Mouse (Mus musculus) megakaryocyte, embryonic 14.5 days (primary cell): ENCODE measurements at regions not wholly inside any gene's neighbourhood (a gene's known extent, or its start where the extent isn't known, plus 50 kb on each side); places are given as distances from the start of the nearest gene placed in this dataset.

Experiments
- H3K27me3 ChIP-seq: replicated peaks from 2 replicates; pipeline ENCODE3; 2012; ENCODE audit warnings: inconsistent platforms
- H3K36me3 ChIP-seq: replicated peaks from 2 replicates; pipeline ENCODE3; 2012; ENCODE audit warnings: low read length, inconsistent platforms, mixed read lengths
- H3K4me1 ChIP-seq: 2 replicates; pipeline ENCODE4 v1.6.1; 2012; ENCODE audit warnings: inconsistent platforms
- H3K4me3 ChIP-seq: replicated peaks from 2 replicates; pipeline ENCODE3; 2012; ENCODE audit warnings: moderate library complexity, mild to moderate bottlenecking, inconsistent platforms
- H3K9me3 ChIP-seq: 2 replicates; pipeline ENCODE4 v1.6.1; 2012; ENCODE audit warnings: inconsistent platforms
- FLI1 ChIP-seq: IDR thresholded peaks from 2 replicates; pipeline ENCODE4 v1.6.1; 2012; ENCODE audit warnings: low read length, inconsistent platforms, mixed read lengths
- GATA1 ChIP-seq: IDR thresholded peaks from 3 replicates; pipeline ENCODE4 v1.6.1; 2012; ENCODE audit warnings: mixed read lengths, low read length, inconsistent platforms, borderline replicate concordance

GRCm38 (mm10) chr4:71663397-71663796 lies 94.4 kb downstream of the Gm11232 start:
- no peaks in the 10 kb centered on the region for H3K9me3 ChIP-seq
- no peaks in the 10 kb centered on the region for H3K4me1 ChIP-seq
- no peak overlapping the region for H3K4me3 ChIP-seq
- H3K27me3 ChIP-seq = no peaks in the 10 kb centered on the region
- no peaks in the 10 kb centered on the region for H3K36me3 ChIP-seq
- TF ChIP-seq GATA1 = no peak
- TF ChIP-seq FLI1 = no peak

GRCm38 (mm10) chr4:71640521-71640920 lies 117.2 kb downstream of the Gm11232 start:
- Histone ChIP-seq H3K4me1 (no peaks in the 10 kb centered on the region), H3K36me3 (no peaks in the 10 kb centered on the region), H3K4me3 (no peak overlapping the region), H3K9me3 (peaks cover 11% of the 10 kb centered on the region; the same call in 1 of the 2 replicates), H3K27me3 (no peaks in the 10 kb centered on the region)
- no peak for TF ChIP-seq FLI1
- TF ChIP-seq GATA1 = no peak

- Histone ChIP-seq H3K4me3 (no peak overlapping the region), H3K27me3 (no peaks in the 10 kb centered on the region), H3K36me3 (no peaks in the 10 kb centered on the region), H3K4me1 (no peaks in the 10 kb centered on the region), H3K9me3 (0 out of 2 replicates have a peak, but pooled peaks cover 3% of the 10 kb centered on the region)
- TF ChIP-seq GATA1 (no peak), FLI1 (no peak)
Measured at GRCm38 (mm10) chr4:71627088-71627487, 130.7 kb downstream of the Gm11232 start.

GRCm38 (mm10) chr4:71626626-71627025 lies 131.1 kb downstream of the Gm11232 start:
- no peak overlapping the region for H3K4me3 ChIP-seq
- no peaks in the 10 kb centered on the region for H3K4me1 ChIP-seq
- H3K27me3 ChIP-seq = no peaks in the 10 kb centered on the region
- no peaks in the 10 kb centered on the region for H3K36me3 ChIP-seq
- 0 out of 2 replicates have a peak, but pooled peaks cover 3% of the 10 kb centered on the region for H3K9me3 ChIP-seq
- TF ChIP-seq GATA1 (no peak), FLI1 (no peak)

GRCm38 (mm10) chr4:71624771-71625170 lies 133.0 kb downstream of the Gm11232 start:
- Histone ChIP-seq H3K4me1 (no peaks in the 10 kb centered on the region), H3K9me3 (0 out of 2 replicates have a peak, but pooled peaks cover 3% of the 10 kb centered on the region), H3K4me3 (no peak overlapping the region), H3K36me3 (no peaks in the 10 kb centered on the region), H3K27me3 (no peaks in the 10 kb centered on the region)
- TF ChIP-seq FLI1 (no peak), GATA1 (no peak)

- Histone ChIP-seq H3K27me3 (no peaks in the 10 kb centered on the region), H3K36me3 (no peaks in the 10 kb centered on the region), H3K9me3 (peaks cover 8% of the 10 kb centered on the region), H3K4me1 (no peaks in the 10 kb centered on the region), H3K4me3 (no peak overlapping the region)
- TF ChIP-seq GATA1 = no peak
- no peak for TF ChIP-seq FLI1
Measured at GRCm38 (mm10) chr4:71613720-71614119, 144.0 kb downstream of the Gm11232 start.

- Histone ChIP-seq H3K27me3 (no peaks in the 10 kb centered on the region), H3K9me3 (0 out of 2 replicates have a peak, but pooled peaks cover 2% of the 10 kb centered on the region), H3K36me3 (no peaks in the 10 kb centered on the region), H3K4me3 (peak overlapping the region; percentile 44), H3K4me1 (no peaks in the 10 kb centered on the region)
- no peak for TF ChIP-seq FLI1
- TF ChIP-seq GATA1 = no peak
Measured at GRCm38 (mm10) chr4:71585880-71586279, 171.9 kb downstream of the Gm11232 start.

GRCm38 (mm10) chr4:71560656-71561055 lies 197.1 kb downstream of the Gm11232 start:
- Histone ChIP-seq H3K27me3 (no peaks in the 10 kb centered on the region), H3K4me3 (no peak overlapping the region), H3K4me1 (no peaks in the 10 kb centered on the region), H3K9me3 (no peaks in the 10 kb centered on the region), H3K36me3 (no peaks in the 10 kb centered on the region)
- TF ChIP-seq FLI1 = no peak

GRCm38 (mm10) chr4:71539200-71539599 lies 218.6 kb downstream of the Gm11232 start:
- TF ChIP-seq GATA1 (no peak), FLI1 (no peak)

GRCm38 (mm10) chr4:71537971-71538370 lies 219.8 kb downstream of the Gm11232 start:
- TF ChIP-seq FLI1 (no peak), GATA1 (no peak)
- Histone ChIP-seq H3K4me1 (no peaks in the 10 kb centered on the region), H3K27me3 (no peaks in the 10 kb centered on the region), H3K36me3 (no peaks in the 10 kb centered on the region), H3K4me3 (no peak overlapping the region), H3K9me3 (no peaks in the 10 kb centered on the region)

More at GRCm38 (mm10) chr4:71539200-71539599, 218.6 kb downstream of the Gm11232 start:
- Histone ChIP-seq H3K27me3 (no peaks in the 10 kb centered on the region), H3K9me3 (0 out of 2 replicates have a peak, but pooled peaks cover 3% of the 10 kb centered on the region), H3K4me3 (no peak overlapping the region), H3K4me1 (no peaks in the 10 kb centered on the region), H3K36me3 (no peaks in the 10 kb centered on the region)

GRCm38 (mm10) chr4:71524255-71524970 lies 233.4 kb downstream of the Gm11232 start:
- Histone ChIP-seq H3K4me1 (no peaks in the 10 kb centered on the region), H3K4me3 (no peak overlapping the region), H3K9me3 (no peaks in the 10 kb centered on the region), H3K27me3 (no peaks in the 10 kb centered on the region), H3K36me3 (no peaks in the 10 kb centered on the region)
- no peak for TF ChIP-seq GATA1
- no peak for TF ChIP-seq FLI1
